8 mouse cellular contexts compared by ENCODE assay signal in the genomic region with DNA sequence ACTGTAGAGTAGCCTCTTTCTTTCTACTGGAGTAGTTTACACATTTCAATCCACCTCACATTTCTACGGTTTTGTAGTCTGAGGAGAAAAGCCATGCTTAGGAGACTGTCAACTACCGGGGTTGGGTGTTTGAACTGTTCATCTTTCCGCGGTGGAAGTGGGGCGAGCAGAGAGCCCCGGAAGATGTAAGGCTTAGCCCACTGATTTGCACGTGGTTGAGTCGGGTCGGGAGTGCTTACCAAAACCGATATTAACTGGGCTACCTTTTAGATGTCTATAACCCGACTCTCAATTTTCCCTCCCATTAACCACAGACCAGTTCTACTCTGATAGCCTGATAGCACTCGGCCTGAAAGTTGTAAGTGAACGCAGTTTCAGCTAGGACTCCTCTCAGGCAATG. TPM values are rescaled to one million over a fixed set of nuclear protein-coding genes. Genes with fewer than 3 reads are reported as not detected.
DNase-seq lines count a peak whose midpoint lies in the region; ATAC-seq lines count a peak whose summit lies in the region.

No protein-coding gene starts in this region.

- WGBS in limb, embryonic 12.5 days = 3% methylated on average over 13 of the region's 13 CpGs

- no peaks in the 10 kb centered on the region for H3K9me3 ChIP-seq in limb, embryonic 12.5 days

- H3K4me1 ChIP-seq in limb, embryonic 12.5 days (replicated peaks) = peaks cover 55% of the 10 kb centered on the region

- H3K9ac ChIP-seq in limb, embryonic 12.5 days (replicated peaks) = peak overlapping the region; percentile 92; the same call in 1 of the 2 replicates

- no peak overlapping the region for H3K27ac ChIP-seq in limb, embryonic 12.5 days

- peak; percentile 23 for DNase-seq in adrenal gland, adult 2 months
- DNase-seq in adrenal gland, adult 8-10 months = no peak
- DNase-seq in retina, postnatal 1 day = peak; percentile 20
- no peak for DNase-seq in retina, embryonic 14.5 days (ENCODE audit: low spot score)
- DNase-seq in thymus, postnatal 14 days = peak; percentile 76
- no peak for DNase-seq in cerebellum, adult 11-12 months
- DNase-seq in cerebellum, postnatal 36 days = no peak

- H3K4me3 ChIP-seq in limb, embryonic 12.5 days (replicated peaks) = peak overlapping the region; percentile 78

- peaks cover 14% of the 10 kb centered on the region for H3K27me3 ChIP-seq in limb, embryonic 12.5 days

- no peak for ATAC-seq in limb, embryonic 12.5 days (ENCODE audit: insufficient number of reproducible peaks, insufficient read depth, low FRiP score, low TSS enrichment, low read depth)

- peaks cover 10% of the 10 kb centered on the region for H3K36me3 ChIP-seq in limb, embryonic 12.5 days

- H3K4me2 ChIP-seq in limb, embryonic 12.5 days = peak overlapping the region; percentile 94

RNA-seq across cellular contexts. Expression of a gene that starts 2.8 kb away (rescaled TPM):
- 10 to 100 TPM in 1 of 2 experiments, 1 to 10 TPM in 1; 10.0 to 11.7 TPM for total RNA-seq in adrenal gland, adult 2 months (2021)
- polyA plus RNA-seq in adrenal gland, adult 2 months (2012; rRNA removed) = 9.6 and 10.9 TPM in 2 replicates
- total RNA-seq in adrenal gland, adult 8-10 months (2022) = 10 to 100 TPM in 3 of 4 experiments, 1 to 10 TPM in 1; 9.3 to 21.7 (median 13.4) TPM
- polyA plus RNA-seq in limb, embryonic 12.5 days (2016; fragmentation: Nextera tagmentation; extraction: Ambion mirVana) = 59.4 and 60.5 TPM in 2 replicates

Comparison
In these comparisons a context has a peak if more than half of its experiments do, and no peak if none do; other contexts are left out.
1. DNase-seq: peak in adrenal gland, adult 2 months (single experiment), retina, postnatal 1 day (single experiment) and thymus, postnatal 14 days (single experiment); none in adrenal gland, adult 8-10 months (single experiment), retina, embryonic 14.5 days (single experiment), cerebellum, adult 11-12 months (single experiment) and cerebellum, postnatal 36 days (0 of 2).